Mouse (Mus musculus) G1E (cell line): ENCODE data around the gene 2610301B20Rik. TPM values are rescaled to one million over a fixed set of nuclear protein-coding genes. Genes with fewer than 3 reads are reported as not detected.

Experiments
- ATAC-seq: 2 replicates; pipeline ENCODE4 v1.8.0; 2016; ENCODE audit warnings: mild to moderate bottlenecking; ENCODE audit not compliant: insufficient number of reproducible peaks, poor library complexity, low FRiP score, severe bottlenecking; ENCODE audit errors: extremely low read depth
- DNase-seq: peaks from one replicate; pipeline ENCODE4 v3.0.0; 2012; ENCODE audit warnings: low spot score
- H3K27me3 ChIP-seq: 2 replicates; pipeline ENCODE4 v1.6.1; 2012; ENCODE audit warnings: mild to moderate bottlenecking, low read length, inconsistent platforms; ENCODE audit not compliant: insufficient read depth
- H3K36me3 ChIP-seq: replicated peaks from 2 replicates; pipeline ENCODE3; 2012; ENCODE audit warnings: mild to moderate bottlenecking, inconsistent platforms
- H3K4me1 ChIP-seq: 2 replicates; pipeline ENCODE4 v1.6.1; 2012; ENCODE audit warnings: low read depth, low read length, inconsistent platforms, mixed read lengths; ENCODE audit not compliant: insufficient read depth
- H3K4me3 ChIP-seq: 2 replicates; pipeline ENCODE4 v1.5.1; 2012; ENCODE audit warnings: low read depth, mild to moderate bottlenecking, inconsistent platforms, low read length, moderate library complexity, mixed read lengths
- H3K9me3 ChIP-seq: replicated peaks from 2 replicates; pipeline ENCODE4 v1.6.1; 2012; ENCODE audit warnings: inconsistent platforms
- CTCF ChIP-seq: IDR thresholded peaks from 2 replicates; pipeline ENCODE4 v1.5.1; 2012; ENCODE audit warnings: low read depth, low read length, inconsistent platforms, mixed read lengths
- GATA1 ChIP-seq: IDR thresholded peaks from 2 replicates; pipeline ENCODE4 v1.6.1; 2012; ENCODE audit warnings: borderline replicate concordance, low read length, inconsistent platforms, mixed read lengths
- GATA2 ChIP-seq: IDR thresholded peaks from 2 replicates; pipeline ENCODE4 v1.6.1; 2012; ENCODE audit warnings: low read depth, low read length, inconsistent platforms, borderline replicate concordance
- POLR2AphosphoS5 ChIP-seq: IDR thresholded peaks from 2 replicates; pipeline ENCODE4 v1.6.1; 2012; ENCODE audit warnings: low read depth, low read length, inconsistent platforms; ENCODE audit not compliant: insufficient replicate concordance
- TAL1 ChIP-seq: conservative IDR thresholded peaks from 2 replicates; pipeline ENCODE4 v1.6.1; 2012; ENCODE audit warnings: low read depth, low read length, inconsistent platforms, mixed read lengths
- polyA plus RNA-seq: library from polyadenylated mRNA; stranded (reverse); fragments of >175 nt; gene quantifications from 2 replicates; pipeline ENCODE4 v1.2.3, GENCODE M21; 2012
- total RNA-seq, 2 experiments: library from RNA; stranded (forward) in 1 of 2; stranded (reverse) in 1 of 2; fragments of 200-1000 nt in 1 of 2; fragments of >200 nt in 1 of 2; fragmentation: Nextera tagmentation in 1 of 2; gene quantifications; 2 replicates each; pipeline ENCODE4 v1.2.3; 2014 to 2017

2610301B20Rik gene
- total and polyA plus RNA-seq, 3 experiments: 17.3 to 42.7 (median 19.6) TPM

DNA sequence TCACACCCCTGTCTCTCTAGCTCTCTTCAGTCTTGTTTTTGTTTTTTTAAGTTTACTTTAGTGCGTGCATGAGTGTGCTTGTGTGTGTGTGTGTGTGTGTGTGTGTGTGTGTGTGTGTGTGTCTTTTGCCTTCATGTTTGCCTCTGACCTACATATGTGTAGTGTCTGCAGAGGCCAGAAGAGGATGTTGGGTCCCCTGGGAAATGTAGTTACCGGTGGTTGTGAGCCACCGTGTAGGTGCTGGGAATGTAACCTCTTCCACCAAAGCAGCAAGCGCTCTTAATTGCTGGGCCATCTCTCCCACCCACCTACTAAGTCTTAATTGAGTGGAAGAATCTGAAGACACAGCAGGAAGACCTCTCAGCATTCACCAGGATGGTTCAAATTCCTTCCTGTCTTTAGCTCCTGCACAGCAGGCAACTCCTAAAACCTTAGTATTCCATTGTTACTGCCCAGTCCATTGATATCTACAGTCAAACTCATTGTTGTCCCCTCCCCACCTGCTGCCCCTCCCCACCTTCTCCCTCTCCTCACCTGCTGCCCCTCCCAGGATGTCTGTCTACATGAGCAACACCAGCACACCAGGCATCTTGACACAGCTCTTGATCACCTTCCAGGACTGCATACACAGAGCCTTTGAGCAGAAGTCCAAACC, 57.9 kb downstream of the 2610301B20Rik start:
- H3K4me3 ChIP-seq: no peak overlapping the region
- no peak for ATAC-seq

DNA sequence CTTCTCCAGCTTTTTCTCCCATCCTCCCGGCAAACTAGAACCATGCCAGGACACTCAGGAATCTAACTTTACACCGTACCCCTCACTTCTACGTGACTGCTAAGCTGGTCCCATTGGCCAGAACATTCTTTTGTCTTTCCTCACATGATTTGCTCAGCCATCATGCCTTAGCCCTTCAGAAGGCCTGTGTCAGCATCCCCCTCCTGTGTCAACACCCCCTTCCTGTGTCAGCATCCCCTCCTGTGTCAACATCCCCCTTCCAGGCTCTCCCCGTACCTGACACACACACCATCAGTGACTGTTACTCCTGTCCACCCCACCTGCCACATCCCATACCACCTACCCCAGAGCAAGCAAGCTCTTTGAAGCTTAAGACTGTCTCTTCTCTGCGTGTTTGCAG, 58.5 kb downstream of the 2610301B20Rik start:
- peaks cover 14% of the 10 kb centered on the region for H3K27me3 ChIP-seq
- ATAC-seq (no peak), DNase-seq (no peak)
- no peaks in the 10 kb centered on the region for H3K36me3 ChIP-seq
- no peaks in the 10 kb centered on the region for H3K9me3 ChIP-seq
- H3K4me3 ChIP-seq: no peak overlapping the region
- no peak for TF ChIP-seq GATA1
- no peaks in the 10 kb centered on the region for H3K4me1 ChIP-seq

More for the DNA sequence above, 57.9 kb downstream of the 2610301B20Rik start:
- Histone ChIP-seq H3K4me1 (no peaks in the 10 kb centered on the region), H3K27me3 (peaks cover 14% of the 10 kb centered on the region), H3K9me3 (no peaks in the 10 kb centered on the region), H3K36me3 (no peaks in the 10 kb centered on the region)
- TF ChIP-seq POLR2AphosphoS5: no peak
- TF ChIP-seq GATA1: no peak
- TF ChIP-seq TAL1: no peak
- no peak for TF ChIP-seq CTCF
- TF ChIP-seq GATA2: no peak
- DNase-seq: no peak

GRCm38 (mm10) chr4:10936766-10937165, 62.5 kb downstream of the 2610301B20Rik start:
- ATAC-seq: no peak
- DNase-seq: no peak
- TF ChIP-seq TAL1: no peak
- no peak for TF ChIP-seq POLR2AphosphoS5
- no peak for TF ChIP-seq GATA1
- no peak for TF ChIP-seq CTCF
- TF ChIP-seq GATA2: no peak

More at GRCm38 (mm10) chr4:10936766-10937165, 62.5 kb downstream of the 2610301B20Rik start:
- Histone ChIP-seq H3K27me3 (peaks cover 17% of the 10 kb centered on the region), H3K4me3 (no peak overlapping the region), H3K4me1 (no peaks in the 10 kb centered on the region), H3K9me3 (no peaks in the 10 kb centered on the region), H3K36me3 (no peaks in the 10 kb centered on the region)
